Mouse (Mus musculus): ENCODE data around the gene Gm3424. TPM values are rescaled to one million over a fixed set of nuclear protein-coding genes. Genes with fewer than 3 reads are reported as not detected.
"Not testable (repeated sequence)": the region's sequence is repeated elsewhere in the genome, so short reads cannot be mapped to it uniquely, and the experiment has no call there.

Gene Gm3424
- polyA plus RNA-seq (2011; ENCODE audit: insufficient read length, low read depth, missing spikeins): not detected in 2 replicates

DNA sequence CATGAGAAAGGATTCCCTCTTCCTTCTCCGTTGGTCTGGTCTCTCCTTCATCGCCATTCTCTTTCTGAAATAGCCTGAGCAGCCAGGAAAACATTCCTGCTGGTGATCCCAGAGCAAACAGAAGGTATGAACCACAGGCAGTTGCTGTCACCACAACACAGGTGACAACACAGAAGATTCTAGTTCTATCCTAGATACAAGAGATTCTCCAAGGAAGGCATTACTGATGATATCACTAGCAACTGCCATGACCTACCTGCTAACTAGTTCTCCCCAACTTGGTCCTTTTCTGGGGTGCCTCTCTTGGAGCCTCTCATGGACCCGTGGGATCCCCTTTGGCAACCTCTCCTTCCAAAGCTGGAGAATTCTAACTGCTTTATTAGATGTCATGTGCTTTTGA is at the start of gene Gm3424:
Gm3424 (minus strand) TSS at position 101 of the 400 bp plus-strand sequence.
- H3K4me1 ChIP-seq (ENCODE audit: control insufficient read depth, insufficient read depth, low read length); H3K27ac ChIP-seq (ENCODE audit: insufficient read depth, low read length); H3K4me3 ChIP-seq (ENCODE audit: insufficient read depth, low read length): not testable (repeated sequence)

DNA sequence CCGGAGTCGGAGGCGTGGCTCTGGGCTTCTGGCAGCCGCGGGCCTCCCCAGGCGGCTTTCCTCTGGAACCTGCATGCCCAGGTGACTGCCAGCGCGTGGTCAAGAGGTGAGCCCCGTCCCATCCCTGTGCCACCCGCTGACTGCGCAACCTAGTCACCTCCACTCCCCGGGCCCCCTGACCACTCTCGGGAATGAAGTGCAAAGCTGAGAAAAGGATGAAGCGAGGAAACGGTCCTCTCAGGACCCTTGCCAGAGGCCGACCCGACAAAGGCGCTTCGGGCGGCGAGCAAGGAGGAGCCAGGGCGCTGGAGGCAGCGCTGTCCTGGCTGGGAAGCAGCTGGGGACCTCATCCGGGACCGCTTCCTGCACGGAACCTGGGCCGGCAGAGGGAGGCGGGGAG is 49.7 kb upstream of the Gm3424 start:
- not testable (repeated sequence) for H3K4me3 ChIP-seq (ENCODE audit: insufficient read depth, low read length); H3K4me1 ChIP-seq (ENCODE audit: control insufficient read depth, insufficient read depth, low read length); H3K27ac ChIP-seq (ENCODE audit: insufficient read depth, low read length)

DNA sequence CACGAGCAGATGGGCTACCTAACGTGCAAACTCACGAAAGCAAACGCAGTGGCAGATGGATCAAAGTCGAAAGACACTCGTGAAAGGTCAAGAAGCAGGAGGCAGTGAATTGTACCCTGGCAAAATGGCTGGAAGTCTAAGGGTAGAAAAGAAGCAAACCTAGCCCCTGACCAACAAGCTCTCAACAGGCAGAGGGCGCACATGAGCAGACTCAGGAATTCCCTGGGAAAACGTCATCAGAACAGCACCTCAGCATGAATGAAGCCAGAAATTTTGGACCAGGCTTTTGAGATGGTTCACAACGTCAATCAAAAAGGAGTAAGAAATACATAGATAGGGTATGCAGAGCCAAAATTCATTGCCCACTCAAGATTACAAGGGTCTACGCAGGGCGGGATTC is 49.0 kb upstream of the Gm3424 start:
- H3K27ac ChIP-seq (ENCODE audit: insufficient read depth, low read length); H3K4me1 ChIP-seq (ENCODE audit: control insufficient read depth, insufficient read depth, low read length); H3K4me3 ChIP-seq (ENCODE audit: insufficient read depth, low read length): not testable (repeated sequence)
- peak; percentile 49; the same call in 1 of the 2 replicates for TF ChIP-seq CTCF (IDR thresholded peaks at IDR 0.05; ENCODE audit: borderline replicate concordance, insufficient read depth, low read length)

DNA sequence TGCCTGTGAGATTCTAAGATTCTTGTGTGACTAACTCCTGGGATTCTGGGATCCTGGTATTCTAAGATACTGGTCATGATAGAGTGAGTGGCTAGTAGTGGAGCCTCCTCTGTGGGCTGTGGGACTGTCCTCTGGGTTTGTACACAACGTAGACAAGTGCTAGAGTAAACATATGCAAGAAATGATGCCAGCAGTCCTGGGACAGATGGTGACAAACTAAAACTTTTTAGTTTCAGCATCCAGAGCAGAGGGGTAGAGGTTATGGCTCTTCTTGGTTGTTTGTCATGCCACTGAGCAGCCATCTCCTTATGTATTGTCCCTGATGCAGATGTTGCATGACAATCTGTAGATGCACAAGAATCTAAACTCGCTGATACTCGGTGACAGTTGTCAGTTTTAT is 25.8 kb upstream of the Gm3424 start:
- H3K4me1 ChIP-seq (ENCODE audit: control insufficient read depth, insufficient read depth, low read length): not testable (repeated sequence)

DNA sequence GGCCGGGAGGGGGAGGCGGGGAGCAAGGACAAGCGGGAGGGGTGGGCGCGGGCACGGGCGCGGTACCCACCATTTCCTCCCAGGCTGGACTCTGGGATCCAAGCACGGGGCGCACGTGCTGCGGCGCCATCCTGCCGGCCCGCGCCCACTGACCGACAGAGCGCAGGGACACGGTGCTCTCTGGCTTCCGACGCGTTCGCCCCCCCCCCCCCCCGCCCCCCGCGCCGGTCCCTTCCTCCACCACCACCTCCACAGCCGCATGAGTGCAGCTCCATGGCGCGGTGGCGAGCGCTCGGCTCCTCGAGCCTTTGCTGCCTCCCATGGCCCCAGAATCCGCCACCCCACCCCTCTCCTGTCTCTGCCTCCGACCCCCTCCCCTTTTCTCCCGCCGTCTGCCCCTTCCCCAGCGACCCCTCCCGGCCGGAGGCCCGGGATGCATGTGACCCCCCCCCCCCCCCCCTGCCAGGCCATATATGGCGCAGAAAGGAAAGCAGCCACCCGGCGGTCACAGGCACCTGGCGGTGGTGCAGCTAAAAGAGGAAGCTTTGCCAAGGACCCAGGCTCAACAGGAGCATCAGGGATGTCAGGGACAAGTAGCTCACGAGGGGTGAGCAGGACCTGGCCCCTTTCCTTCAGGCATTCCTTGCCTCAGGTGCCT is 17.3 kb downstream of the Gm3424 start:
- H3K27ac ChIP-seq (ENCODE audit: insufficient read depth, low read length); H3K4me1 ChIP-seq (ENCODE audit: control insufficient read depth, insufficient read depth, low read length); H3K4me3 ChIP-seq (ENCODE audit: insufficient read depth, low read length): not testable (repeated sequence)

More for the DNA sequence above, 25.8 kb upstream of the Gm3424 start:
- H3K4me3 ChIP-seq (ENCODE audit: insufficient read depth, low read length); H3K27ac ChIP-seq (ENCODE audit: insufficient read depth, low read length): not testable (repeated sequence)

DNA sequence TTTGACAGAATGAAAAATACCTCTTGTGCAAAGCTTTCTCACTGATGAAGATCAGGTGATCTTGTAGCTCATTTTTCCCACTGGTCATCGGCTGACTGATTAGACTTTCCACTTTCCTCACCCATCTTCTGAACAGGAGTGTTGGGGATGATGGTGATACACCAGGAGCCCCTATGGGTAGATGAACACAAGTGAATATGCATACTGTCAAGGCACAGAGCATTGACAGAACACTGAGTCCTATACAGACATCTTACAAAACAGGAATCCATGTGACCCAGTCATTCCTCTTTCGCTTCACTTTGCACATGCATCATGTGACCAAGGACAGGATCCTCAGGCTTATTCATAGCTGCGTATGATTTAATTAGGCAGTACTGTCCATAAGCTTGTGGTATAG is 22.2 kb downstream of the Gm3424 start, which contains the start of gene Gm3383:
Gm3383 (minus strand) TSS at position 101 of the 400 bp plus-strand sequence.
- H3K27ac ChIP-seq (ENCODE audit: insufficient read depth, low read length); H3K4me3 ChIP-seq (ENCODE audit: insufficient read depth, low read length); H3K4me1 ChIP-seq (ENCODE audit: control insufficient read depth, insufficient read depth, low read length): not testable (repeated sequence)

Other genes with a start within 250 kb of the Gm3424 start
- not detected in 2 replicates for gene Gm8265, start 197.3 kb downstream of the Gm3424 start, polyA plus RNA-seq (2011; ENCODE audit: insufficient read length, low read depth, missing spikeins)
- not detected in 2 replicates for gene Gm9603, start 142.9 kb downstream of the Gm3424 start, polyA plus RNA-seq (2011; ENCODE audit: insufficient read length, low read depth, missing spikeins)
- gene Gm3373, start 88.8 kb downstream of the Gm3424 start, polyA plus RNA-seq (2011; ENCODE audit: insufficient read length, low read depth, missing spikeins): not detected in 2 replicates
- not detected in 2 replicates for gene Gm3383, start 22.3 kb downstream of the Gm3424 start, polyA plus RNA-seq (2011; ENCODE audit: insufficient read length, low read depth, missing spikeins)
- gene Gm8237, start 50.1 kb upstream of the Gm3424 start, polyA plus RNA-seq (2011; ENCODE audit: insufficient read length, low read depth, missing spikeins): not detected in 2 replicates
- not detected in 2 replicates for gene Gm3248, start 131.4 kb upstream of the Gm3424 start, polyA plus RNA-seq (2011; ENCODE audit: insufficient read length, low read depth, missing spikeins)
- gene Gm3453, start 148.8 kb upstream of the Gm3424 start, polyA plus RNA-seq (2011; ENCODE audit: insufficient read length, low read depth, missing spikeins): not detected in 2 replicates
- not detected in 2 replicates for gene Gm6337, start 227.9 kb upstream of the Gm3424 start, polyA plus RNA-seq (2011; ENCODE audit: insufficient read length, low read depth, missing spikeins)